Mouse (Mus musculus): ENCODE results near the gene Cryba4.

Cryba4 gene

GRCm38 (mm10) chr5:112237866-112238570, 14.3 kb downstream of the Cryba4 start:
- DNase-seq (ENCODE audit: low spot score in 2 of 2) = no peak

GRCm38 (mm10) chr5:112237439-112237838, 14.9 kb downstream of the Cryba4 start:
- no peak for DNase-seq (ENCODE audit: low spot score in 2 of 2)

GRCm38 (mm10) chr5:112236631-112237030, 15.7 kb downstream of the Cryba4 start:
- DNase-seq (ENCODE audit: low spot score in 2 of 2) = no peak

GRCm38 (mm10) chr5:112235806-112236205, 16.5 kb downstream of the Cryba4 start:
- DNase-seq (ENCODE audit: low spot score in 2 of 2) = no peak

DNA sequence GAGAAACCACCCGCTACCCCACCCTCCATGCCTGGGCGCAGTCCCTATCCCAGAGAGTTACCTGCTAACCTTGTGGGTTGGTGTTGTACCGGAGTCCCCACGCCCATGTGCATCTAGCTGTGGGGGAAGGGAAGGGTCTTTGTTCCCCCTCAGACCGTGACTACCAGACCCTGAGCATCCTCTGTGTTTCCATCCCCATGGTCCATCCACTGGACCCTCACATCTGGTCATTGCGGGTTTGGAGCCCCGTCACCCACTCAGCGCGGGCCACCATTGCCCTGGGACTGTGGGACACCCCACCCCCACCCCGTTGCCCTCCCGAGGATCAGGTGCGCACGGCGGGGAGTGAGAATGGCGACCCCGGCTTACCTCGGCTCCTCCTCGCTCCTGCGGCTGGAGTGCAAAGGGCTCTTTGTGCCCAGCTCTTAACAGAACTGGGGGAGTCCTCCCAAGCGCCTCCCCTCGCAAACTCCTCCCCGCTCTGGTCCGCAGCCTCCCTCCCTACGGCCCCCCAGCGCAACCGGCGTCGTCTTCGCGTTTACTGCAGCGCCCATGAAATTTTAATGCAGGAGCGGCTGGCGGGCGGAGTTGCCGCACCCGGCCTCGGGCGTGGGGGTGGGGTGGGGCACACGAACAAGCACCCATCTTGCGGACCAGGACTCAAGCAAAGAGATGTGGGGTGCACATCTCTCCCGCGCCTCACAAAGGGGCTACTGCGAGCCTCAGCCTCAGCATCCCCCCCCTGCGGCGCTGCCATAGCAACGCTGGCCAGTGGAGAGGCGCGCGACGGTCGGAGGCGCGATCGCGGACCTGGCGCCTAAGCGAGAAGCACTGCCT, 23.9 kb downstream of the Cryba4 start:
- no peak for DNase-seq (ENCODE audit: low spot score in 2 of 2)

DNA sequence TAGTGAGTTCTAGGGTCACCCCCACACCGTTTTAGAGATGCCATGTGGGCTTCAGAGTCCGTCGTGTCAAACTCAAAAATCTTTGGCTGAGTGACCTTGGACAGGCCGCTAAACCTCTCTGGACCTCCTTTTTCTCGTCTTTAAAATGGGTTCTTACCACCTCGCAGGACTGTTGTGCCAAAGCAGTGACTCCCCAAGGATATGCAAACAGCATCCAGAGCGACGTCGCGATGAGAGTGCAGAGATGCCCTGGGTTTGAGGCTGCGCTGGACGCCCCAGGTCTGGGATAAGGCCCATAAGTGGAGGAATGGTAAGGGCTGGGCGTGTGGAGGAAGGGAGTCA, 24.4 kb downstream of the Cryba4 start:
- no peak for DNase-seq (ENCODE audit: low spot score in 2 of 2)

- no peak for DNase-seq (ENCODE audit: low spot score in 2 of 2)
These were observed 25.0 kb downstream of the Cryba4 start for GRCm38 (mm10) chr5:112227354-112227753.

- no peak for DNase-seq (ENCODE audit: low spot score in 2 of 2)
These were observed 26.7 kb downstream of the Cryba4 start for GRCm38 (mm10) chr5:112225591-112225990.

DNA sequence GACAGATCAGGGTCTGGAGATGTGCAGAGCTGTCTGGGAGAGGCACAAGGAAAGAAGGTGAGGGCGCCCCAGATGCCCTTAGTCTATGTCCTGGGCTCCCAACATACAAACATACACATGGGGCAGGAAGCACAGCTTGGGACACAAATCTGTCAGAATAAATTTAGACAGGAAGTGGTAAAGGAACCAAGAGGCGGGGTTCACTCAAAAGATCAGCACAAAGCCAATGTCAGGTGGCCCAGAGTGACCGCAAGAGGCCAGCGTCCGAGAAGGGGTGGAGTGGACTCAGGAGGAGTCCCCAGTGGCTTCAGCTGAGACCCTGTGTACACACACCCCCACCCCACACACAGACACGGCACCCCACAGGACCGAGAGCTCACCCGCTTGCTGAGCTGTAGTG, 32.1 kb downstream of the Cryba4 start:
- DNase-seq (ENCODE audit: low spot score in 2 of 2) = no peak

DNA sequence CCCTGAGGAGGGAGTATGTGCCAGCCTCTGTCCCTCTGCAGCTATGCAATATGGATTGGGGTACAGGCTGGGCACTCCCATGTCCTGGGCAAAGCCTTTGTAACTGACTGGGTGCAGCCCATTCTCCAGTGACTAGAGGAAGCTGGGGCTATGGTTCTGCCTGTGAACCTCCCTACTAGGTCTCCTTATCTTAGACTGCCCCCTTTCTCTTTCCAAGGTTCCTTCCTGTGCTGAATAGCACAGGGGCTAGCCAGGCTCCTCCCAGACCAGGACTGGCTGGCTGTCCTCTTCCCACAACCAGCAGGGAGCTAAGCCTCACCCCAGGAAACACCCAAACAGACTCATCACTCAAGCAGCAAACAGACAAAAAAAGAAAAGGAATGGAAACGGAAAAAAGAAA, 32.9 kb downstream of the Cryba4 start:
- no peak for DNase-seq (ENCODE audit: low spot score in 2 of 2)

DNA sequence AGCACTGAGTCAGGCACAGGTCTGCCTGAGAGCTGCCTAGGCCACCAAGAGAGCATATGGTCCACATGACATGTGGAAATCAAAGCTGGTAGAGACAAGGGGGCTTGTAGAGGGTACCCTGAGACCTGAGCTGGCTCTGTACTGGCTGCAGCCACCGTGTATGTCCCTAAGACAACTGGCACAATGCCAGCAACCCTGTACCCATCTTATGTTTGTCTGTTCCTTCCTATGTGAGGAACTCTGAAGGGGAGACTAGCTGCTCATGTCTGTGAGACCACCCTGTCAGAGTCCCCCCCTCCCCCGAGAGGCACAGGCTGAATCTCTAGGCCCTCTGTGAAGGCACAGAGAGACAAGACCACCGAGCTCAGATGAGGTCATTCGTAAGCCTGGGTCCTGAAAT, 33.6 kb downstream of the Cryba4 start:
- DNase-seq (ENCODE audit: low spot score in 2 of 2) = no peak

DNA sequence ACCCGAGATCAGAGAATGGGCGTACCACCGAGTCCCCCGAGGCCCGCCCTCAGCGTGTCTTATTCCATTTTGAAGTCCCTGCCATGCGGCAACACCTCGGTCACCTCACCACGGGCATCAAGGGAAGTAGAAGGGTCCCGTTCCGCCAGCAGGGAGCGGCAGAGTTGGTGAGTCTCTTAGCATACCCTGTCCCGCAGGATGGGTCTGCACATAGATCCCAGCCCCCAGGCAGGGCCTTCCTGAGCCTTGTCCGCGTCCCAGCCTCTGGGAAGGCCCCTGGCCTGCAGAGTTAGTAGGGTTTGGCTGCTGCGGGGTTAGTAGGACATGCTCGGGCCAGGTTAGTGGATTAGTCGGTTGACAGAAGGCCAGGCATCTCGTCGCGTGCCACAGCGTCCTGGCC, 35.3 kb downstream of the Cryba4 start:
- DNase-seq (ENCODE audit: low spot score in 2 of 2) = no peak

DNA sequence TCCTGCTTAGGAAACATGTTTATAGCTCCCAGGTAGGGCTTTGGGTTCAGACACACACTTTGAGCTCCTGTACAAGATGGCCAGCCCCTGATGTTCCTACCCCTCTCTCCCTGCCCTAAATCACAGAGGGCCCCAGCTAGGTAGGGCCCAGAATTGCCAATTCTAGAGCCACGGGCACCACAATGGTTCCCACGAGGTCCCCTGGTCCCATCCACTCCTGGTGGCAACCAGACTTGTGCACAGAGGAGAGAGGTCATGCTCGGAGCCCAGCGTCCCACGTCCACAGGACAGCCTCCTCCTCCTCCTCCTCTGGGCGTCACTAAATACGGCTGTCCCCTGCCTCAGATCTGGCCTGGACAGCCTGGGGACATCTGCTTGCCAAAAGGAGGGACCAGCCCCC, 36.0 kb downstream of the Cryba4 start:
- no peak for DNase-seq (ENCODE audit: low spot score in 2 of 2)

GRCm38 (mm10) chr5:112215801-112216251, 36.5 kb downstream of the Cryba4 start:
- DNase-seq (ENCODE audit: low spot score in 2 of 2) = no peak

GRCm38 (mm10) chr5:112215291-112215751, 37.0 kb downstream of the Cryba4 start:
- DNase-seq (ENCODE audit: low spot score in 2 of 2) = no peak

- peak; percentile 37 to 73 for DNase-seq (ENCODE audit: low spot score in 2 of 2)
These were observed 37.9 kb downstream of the Cryba4 start for GRCm38 (mm10) chr5:112214419-112214818.

- DNase-seq (ENCODE audit: low spot score in 2 of 2) = no peak
These were observed 38.7 kb downstream of the Cryba4 start for GRCm38 (mm10) chr5:112213331-112214240.

- DNase-seq (ENCODE audit: low spot score in 2 of 2) = no peak
These were observed 39.5 kb downstream of the Cryba4 start for GRCm38 (mm10) chr5:112212711-112213264.

- DNase-seq (ENCODE audit: low spot score in 2 of 2) = no peak
These were observed 40.4 kb downstream of the Cryba4 start for GRCm38 (mm10) chr5:112211911-112212310.

DNA sequence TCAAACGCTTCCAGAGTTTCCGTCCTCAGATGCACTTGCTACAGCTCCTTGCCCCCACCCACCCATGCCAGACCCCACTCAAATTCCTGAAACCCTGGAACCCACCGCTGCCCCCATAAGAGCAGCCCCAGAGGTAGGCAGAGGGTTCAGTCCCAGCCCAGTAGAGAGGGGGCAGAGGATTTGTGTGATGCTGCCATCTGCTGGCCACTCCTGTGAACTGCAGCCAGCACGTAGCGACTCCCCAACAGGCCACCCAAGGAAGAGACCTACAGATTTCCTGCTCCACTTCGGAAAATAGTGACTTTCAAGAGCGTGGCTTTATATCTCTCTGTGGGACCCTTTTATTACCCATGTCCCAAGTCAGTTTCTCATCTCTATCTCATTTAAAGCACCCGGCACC, 42.2 kb downstream of the Cryba4 start:
- DNase-seq (ENCODE audit: low spot score in 2 of 2) = peak; percentile 50 to 69

- DNase-seq (ENCODE audit: low spot score in 2 of 2) = no peak
These were observed 44.0 kb downstream of the Cryba4 start for GRCm38 (mm10) chr5:112208321-112208720.
